Mouse (Mus musculus): Measurements from ENCODE around the gene Vat1l. TPM values are rescaled to one million over a fixed set of nuclear protein-coding genes. Genes with fewer than 3 reads are reported as not detected.

The Vat1l gene
- polyA plus RNA-seq, 1 experiment, result not detected

GRCm38 (mm10) chr8:114344789-114345188, 139.4 kb downstream of the Vat1l start:
- Histone ChIP-seq H3K79me3 (ENCODE audit: low read depth) (no peaks in the 10 kb centered on the region), H3K36me3 (ENCODE audit: control insufficient read depth, insufficient read depth) (no peaks in the 10 kb centered on the region), H3ac (ENCODE audit: control insufficient read depth, insufficient read length, low read depth) (no peak overlapping the region), H3K79me2 (ENCODE audit: control insufficient read depth, insufficient read depth) (no peaks in the 10 kb centered on the region), H3K4me3 (ENCODE audit: insufficient read depth, poor library complexity, severe bottlenecking) (no peak overlapping the region), H3K27me3 (ENCODE audit: control insufficient read depth, insufficient read depth, insufficient read length) (no peaks in the 10 kb centered on the region)
- TF ChIP-seq FOSL1 (IDR thresholded peaks at IDR 0.05; ENCODE audit: insufficient read depth, low read length, poor library complexity, severe bottlenecking) (no peak), USF1 (IDR thresholded peaks at IDR 0.05; ENCODE audit: low read depth) (no peak), MAX (IDR thresholded peaks at IDR 0.05) (no peak), MYOD1 (IDR thresholded peaks at IDR 0.05; ENCODE audit: control insufficient read depth, insufficient read length, low read depth) (no peak), CTCF (IDR thresholded peaks at IDR 0.05; ENCODE audit: control insufficient read depth, insufficient read depth, insufficient read length) (no peak), CEBPB (IDR thresholded peaks at IDR 0.05; ENCODE audit: low read depth) (no peak), MYOG (IDR thresholded peaks at IDR 0.05; ENCODE audit: control insufficient read depth, extremely low read depth, insufficient read length) (no peak)

DNA sequence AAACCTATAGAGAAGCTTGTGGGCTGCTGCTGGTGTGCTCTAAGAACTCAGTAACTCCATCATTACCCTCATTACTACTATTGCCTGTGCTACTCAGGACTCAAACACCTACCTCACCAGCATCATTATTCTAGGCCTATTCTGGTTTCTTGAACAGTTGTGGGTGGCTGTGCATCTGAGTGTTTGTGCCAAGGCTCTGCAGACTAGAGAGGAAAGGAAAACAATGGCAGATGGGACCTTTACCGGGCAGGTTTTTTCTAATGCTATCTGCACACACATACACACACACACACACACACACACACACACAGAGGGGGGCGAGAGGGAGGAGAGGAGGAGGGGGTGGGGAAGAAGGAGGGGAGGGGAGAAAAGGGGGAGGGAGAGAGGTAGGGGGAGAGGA, 140.6 kb downstream of the Vat1l start:
- no peak overlapping the region for H3ac ChIP-seq (ENCODE audit: control insufficient read depth, insufficient read length, low read depth)
- H3K27me3 ChIP-seq (ENCODE audit: control insufficient read depth, insufficient read depth, insufficient read length), result no peaks in the 10 kb centered on the region
- H3K4me3 ChIP-seq (ENCODE audit: insufficient read depth, poor library complexity, severe bottlenecking), result no peak overlapping the region
- H3K79me3 ChIP-seq (ENCODE audit: low read depth), result no peaks in the 10 kb centered on the region
- TF ChIP-seq FOSL1 (IDR thresholded peaks at IDR 0.05; ENCODE audit: insufficient read depth, low read length, poor library complexity, severe bottlenecking) (no peak), MYOG (IDR thresholded peaks at IDR 0.05; ENCODE audit: control insufficient read depth, extremely low read depth, insufficient read length) (no peak), CEBPB (IDR thresholded peaks at IDR 0.05; ENCODE audit: low read depth) (no peak), MYOD1 (IDR thresholded peaks at IDR 0.05; ENCODE audit: control insufficient read depth, insufficient read length, low read depth) (no peak), MAX (IDR thresholded peaks at IDR 0.05) (no peak)
- H3K79me2 ChIP-seq (ENCODE audit: control insufficient read depth, insufficient read depth), result no peaks in the 10 kb centered on the region
- H3K36me3 ChIP-seq (ENCODE audit: control insufficient read depth, insufficient read depth), result no peaks in the 10 kb centered on the region

- TF ChIP-seq CTCF (IDR thresholded peaks at IDR 0.05; ENCODE audit: control insufficient read depth, insufficient read depth, insufficient read length) (no peak), MYOD1 (IDR thresholded peaks at IDR 0.05; ENCODE audit: control insufficient read depth, insufficient read length, low read depth) (no peak), CEBPB (IDR thresholded peaks at IDR 0.05; ENCODE audit: low read depth) (no peak), FOSL1 (IDR thresholded peaks at IDR 0.05; ENCODE audit: insufficient read depth, low read length, poor library complexity, severe bottlenecking) (no peak), USF1 (IDR thresholded peaks at IDR 0.05; ENCODE audit: low read depth) (no peak)
- Histone ChIP-seq H3K27me3 (ENCODE audit: control insufficient read depth, insufficient read depth, insufficient read length) (no peaks in the 10 kb centered on the region), H3ac (ENCODE audit: control insufficient read depth, insufficient read length, low read depth) (no peak overlapping the region)
Measured at GRCm38 (mm10) chr8:114351643-114352427, 146.4 kb downstream of the Vat1l start.

GRCm38 (mm10) chr8:114360506-114360905, 155.1 kb downstream of the Vat1l start:
- no peak overlapping the region for H3ac ChIP-seq (ENCODE audit: control insufficient read depth, insufficient read length, low read depth)
- H3K27me3 ChIP-seq (ENCODE audit: control insufficient read depth, insufficient read depth, insufficient read length), result no peaks in the 10 kb centered on the region
- no peaks in the 10 kb centered on the region for H3K36me3 ChIP-seq (ENCODE audit: control insufficient read depth, insufficient read depth)
- no peaks in the 10 kb centered on the region for H3K79me2 ChIP-seq (ENCODE audit: control insufficient read depth, insufficient read depth)
- H3K79me3 ChIP-seq (ENCODE audit: low read depth), result no peaks in the 10 kb centered on the region
- no peak for TF ChIP-seq MYOG (IDR thresholded peaks at IDR 0.05; ENCODE audit: control insufficient read depth, extremely low read depth, insufficient read length)
- no peak for TF ChIP-seq FOSL1 (IDR thresholded peaks at IDR 0.05; ENCODE audit: insufficient read depth, low read length, poor library complexity, severe bottlenecking)
- no peak for TF ChIP-seq CTCF (IDR thresholded peaks at IDR 0.05; ENCODE audit: control insufficient read depth, insufficient read depth, insufficient read length)
- TF ChIP-seq MAX (IDR thresholded peaks at IDR 0.05), result no peak
- no peak for TF ChIP-seq MYOD1 (IDR thresholded peaks at IDR 0.05; ENCODE audit: control insufficient read depth, insufficient read length, low read depth)
- H3K4me3 ChIP-seq (ENCODE audit: insufficient read depth, poor library complexity, severe bottlenecking), result no peak overlapping the region

More at GRCm38 (mm10) chr8:114351643-114352427, 146.4 kb downstream of the Vat1l start:
- Histone ChIP-seq H3K36me3 (ENCODE audit: control insufficient read depth, insufficient read depth) (no peaks in the 10 kb centered on the region), H3K79me3 (ENCODE audit: low read depth) (no peaks in the 10 kb centered on the region), H3K79me2 (ENCODE audit: control insufficient read depth, insufficient read depth) (no peaks in the 10 kb centered on the region), H3K4me3 (ENCODE audit: insufficient read depth, poor library complexity, severe bottlenecking) (no peak overlapping the region)

DNA sequence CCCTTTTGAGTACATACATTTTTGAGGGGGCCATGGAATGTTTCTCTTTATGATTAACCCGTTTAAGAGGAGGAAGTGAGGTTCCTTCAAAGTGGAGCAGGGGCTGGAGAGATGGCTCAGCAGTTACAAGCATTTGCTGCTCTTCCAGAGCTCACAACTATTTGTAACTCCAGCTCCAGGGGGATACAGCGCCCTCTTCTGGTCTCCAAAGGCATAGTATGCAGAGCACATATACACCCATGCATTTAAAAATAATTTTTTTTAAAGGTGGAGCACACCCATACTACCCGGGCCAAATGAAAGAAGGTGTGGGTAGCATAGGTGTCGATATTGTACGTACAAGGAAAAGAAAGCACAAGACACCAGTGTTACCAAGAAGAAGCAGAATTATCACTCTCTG, 157.8 kb downstream of the Vat1l start:
- Histone ChIP-seq H3K79me3 (ENCODE audit: low read depth) (no peaks in the 10 kb centered on the region), H3K4me3 (ENCODE audit: insufficient read depth, poor library complexity, severe bottlenecking) (no peak overlapping the region), H3K79me2 (ENCODE audit: control insufficient read depth, insufficient read depth) (no peaks in the 10 kb centered on the region), H3K27me3 (ENCODE audit: control insufficient read depth, insufficient read depth, insufficient read length) (no peaks in the 10 kb centered on the region), H3ac (ENCODE audit: control insufficient read depth, insufficient read length, low read depth) (no peak overlapping the region), H3K36me3 (ENCODE audit: control insufficient read depth, insufficient read depth) (no peaks in the 10 kb centered on the region)
- no peak for TF ChIP-seq MYOD1 (IDR thresholded peaks at IDR 0.05; ENCODE audit: control insufficient read depth, insufficient read length, low read depth)
- no peak for TF ChIP-seq CEBPB (IDR thresholded peaks at IDR 0.05; ENCODE audit: low read depth)
- TF ChIP-seq CTCF (IDR thresholded peaks at IDR 0.05; ENCODE audit: control insufficient read depth, insufficient read depth, insufficient read length), result no peak
- no peak for TF ChIP-seq USF1 (IDR thresholded peaks at IDR 0.05; ENCODE audit: low read depth)
- TF ChIP-seq MAX (IDR thresholded peaks at IDR 0.05), result no peak
- TF ChIP-seq FOSL1 (IDR thresholded peaks at IDR 0.05; ENCODE audit: insufficient read depth, low read length, poor library complexity, severe bottlenecking), result no peak
- no peak for TF ChIP-seq MYOG (IDR thresholded peaks at IDR 0.05; ENCODE audit: control insufficient read depth, extremely low read depth, insufficient read length)

DNA sequence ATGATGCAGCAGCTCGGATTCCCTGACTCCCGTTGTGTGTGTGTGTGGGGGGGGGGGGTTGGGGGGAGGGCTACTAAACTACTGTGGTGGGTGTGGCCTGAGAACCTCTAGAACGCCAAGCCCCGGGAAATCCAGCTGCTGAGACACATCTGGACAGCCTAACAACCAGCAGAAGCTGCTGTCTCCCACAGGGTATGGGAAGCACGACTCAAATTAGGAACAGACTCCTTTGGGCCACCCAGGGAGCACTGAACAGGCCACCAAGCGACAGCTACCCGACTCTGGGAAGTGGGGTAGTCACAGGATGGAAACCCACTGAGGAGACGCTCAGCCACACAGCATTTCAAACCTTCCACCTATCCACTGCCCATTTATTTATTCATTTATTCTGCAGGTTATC, 158.2 kb downstream of the Vat1l start:
- no peaks in the 10 kb centered on the region for H3K79me2 ChIP-seq (ENCODE audit: control insufficient read depth, insufficient read depth)
- H3K4me3 ChIP-seq (ENCODE audit: insufficient read depth, poor library complexity, severe bottlenecking), result no peak overlapping the region
- TF ChIP-seq CTCF (IDR thresholded peaks at IDR 0.05; ENCODE audit: control insufficient read depth, insufficient read depth, insufficient read length) (no peak), USF1 (IDR thresholded peaks at IDR 0.05; ENCODE audit: low read depth) (no peak), MYOG (IDR thresholded peaks at IDR 0.05; ENCODE audit: control insufficient read depth, extremely low read depth, insufficient read length) (no peak), CEBPB (IDR thresholded peaks at IDR 0.05; ENCODE audit: low read depth) (no peak), MAX (IDR thresholded peaks at IDR 0.05) (no peak), MYOD1 (IDR thresholded peaks at IDR 0.05; ENCODE audit: control insufficient read depth, insufficient read length, low read depth) (no peak), FOSL1 (IDR thresholded peaks at IDR 0.05; ENCODE audit: insufficient read depth, low read length, poor library complexity, severe bottlenecking) (no peak)
- no peaks in the 10 kb centered on the region for H3K79me3 ChIP-seq (ENCODE audit: low read depth)
- H3ac ChIP-seq (ENCODE audit: control insufficient read depth, insufficient read length, low read depth), result no peak overlapping the region
- H3K27me3 ChIP-seq (ENCODE audit: control insufficient read depth, insufficient read depth, insufficient read length), result no peaks in the 10 kb centered on the region
- H3K36me3 ChIP-seq (ENCODE audit: control insufficient read depth, insufficient read depth), result no peaks in the 10 kb centered on the region
